Mouse (Mus musculus) small intestine, adult 2 months (tissue): ENCODE measurements around the gene Hyal1. TPM values are rescaled to one million over a fixed set of nuclear protein-coding genes. Genes with fewer than 3 reads are reported as not detected.

Experiments used
- H3K27ac ChIP-seq: fragments of 200-500 bp; 2 replicates; pipeline ENCODE4 v1.5.1; 2012; ENCODE audit warnings: low read depth, low read length, control low read depth, inconsistent platforms; ENCODE audit not compliant: insufficient read depth
- H3K27me3 ChIP-seq: fragments of 200-500 bp; 2 replicates; pipeline ENCODE4 v1.6.1; 2012; ENCODE audit warnings: mild to moderate bottlenecking, moderate library complexity, low read length, inconsistent platforms; ENCODE audit not compliant: control insufficient read depth, insufficient read depth
- H3K36me3 ChIP-seq: fragments of 200-500 bp; 2 replicates; pipeline ENCODE4 v1.6.1; 2012; ENCODE audit warnings: mild to moderate bottlenecking, low read length, control low read depth, inconsistent platforms; ENCODE audit not compliant: control insufficient read depth, insufficient read depth
- H3K4me1 ChIP-seq: fragments of 200-500 bp; 2 replicates; pipeline ENCODE4 v1.6.1; 2012; ENCODE audit warnings: low read length, inconsistent platforms, mixed read lengths; ENCODE audit not compliant: control insufficient read depth, insufficient read depth, insufficient read length
- H3K4me3 ChIP-seq: fragments of 200-500 bp; 2 replicates; pipeline ENCODE4 v1.5.1; 2012; ENCODE audit warnings: low read depth, mild to moderate bottlenecking, control low read depth, inconsistent platforms, low read length, moderate library complexity
- CTCF ChIP-seq: fragments of 200-500 bp; IDR thresholded peaks from 2 replicates; pipeline ENCODE4 v1.5.1; 2012; ENCODE audit warnings: low read depth, mild to moderate bottlenecking, control low read depth, inconsistent platforms, low read length, moderate library complexity, mixed read lengths; ENCODE audit not compliant: insufficient replicate concordance, insufficient read length; ENCODE audit errors: extremely low read depth
- POLR2A ChIP-seq: fragments of 200-500 bp; IDR thresholded peaks from 2 replicates; pipeline ENCODE4 v1.6.1; 2012; ENCODE audit warnings: low read depth, mild to moderate bottlenecking, control low read depth, inconsistent platforms, low read length, moderate library complexity
- WGBS: fragments of 180-500 bp; shearing (Covaris S2); methylation state at CpG from one replicate; pipeline ENCODE4 v1.1.7; 2018; 5-methylcytosine and 5-hydroxymethylcytosine counted together
- polyA plus RNA-seq: library from polyadenylated mRNA; depleted of rRNA; stranded (reverse); fragments of >200 nt; gene quantifications from 2 replicates; pipeline ENCODE4 v1.2.3, GENCODE M21; 2012; rRNA removed

Hyal1 gene
- 2.3 and 2.6 TPM in 2 replicates for polyA plus RNA-seq

GRCm38 (mm10) chr9:107576357-107577107 is at the start of gene Hyal1:
TSS of gene Hyal1 (plus strand) at chr9:107576927.
- TF ChIP-seq POLR2A: peak; percentile 46; the same call in 1 of the 2 replicates
- no peak for TF ChIP-seq CTCF
- H3K36me3 ChIP-seq: peaks cover 13% of the 10 kb centered on the region
- H3K27ac ChIP-seq: peak within 1 kb of the TSS; percentile 89
- WGBS: 11% methylated on average over 16 of the region's 16 CpGs
- H3K27me3 ChIP-seq: no peaks in the 10 kb centered on the region
- H3K4me1 ChIP-seq: peaks cover 30% of the 10 kb centered on the region
- H3K4me3 ChIP-seq: peak within 1 kb of the TSS; percentile 56

- 0 out of 2 replicates have a peak, but pooled peaks have one; percentile 21 for TF ChIP-seq CTCF
- TF ChIP-seq POLR2A: peak; percentile 56; the same call in 1 of the 2 replicates
- no peaks in the 10 kb centered on the region for H3K27me3 ChIP-seq
- H3K4me3 ChIP-seq: peak within 1 kb of the TSS; percentile 77
- under 1% methylated on average over 48 of the region's 48 CpGs for WGBS
- H3K36me3 ChIP-seq: peaks cover 14% of the 10 kb centered on the region
- peaks cover 15% of the 10 kb centered on the region; the same call in 1 of the 2 replicates for H3K4me1 ChIP-seq
- peak within 1 kb of the TSS; percentile 74 for H3K27ac ChIP-seq
These were observed 42.8 kb upstream of the Hyal1 start, which contains the start of gene Tmem115 for GRCm38 (mm10) chr9:107533791-107534407. TSS of gene Tmem115 (plus strand) at chr9:107533945.

- no peaks in the 10 kb centered on the region for H3K27me3 ChIP-seq
- TF ChIP-seq POLR2A: no peak
- TF ChIP-seq CTCF: no peak
- peaks cover 15% of the 10 kb centered on the region; the same call in 1 of the 2 replicates for H3K4me1 ChIP-seq
- WGBS: under 1% methylated on average over 40 of the region's 40 CpGs
- peak overlapping the region; percentile 77 for H3K4me3 ChIP-seq
- H3K36me3 ChIP-seq: peaks cover 20% of the 10 kb centered on the region
- peak overlapping the region; percentile 74 for H3K27ac ChIP-seq
These were observed 42.1 kb upstream of the Hyal1 start for GRCm38 (mm10) chr9:107534408-107535202.

GRCm38 (mm10) chr9:107538231-107538630 is 38.5 kb upstream of the Hyal1 start:
- Histone ChIP-seq H3K27ac (no peak overlapping the region), H3K27me3 (no peaks in the 10 kb centered on the region), H3K4me1 (peaks cover 19% of the 10 kb centered on the region), H3K36me3 (peaks cover 24% of the 10 kb centered on the region), H3K4me3 (no peak overlapping the region)
- TF ChIP-seq CTCF (no peak), POLR2A (no peak)
- 89% methylated on average over 7 of the region's 7 CpGs for WGBS

GRCm38 (mm10) chr9:107538711-107539110 is 38.0 kb upstream of the Hyal1 start:
- H3K27me3 ChIP-seq: no peaks in the 10 kb centered on the region
- WGBS: 88% methylated on average over 3 of the region's 3 CpGs
- no peak overlapping the region for H3K4me3 ChIP-seq
- no peak overlapping the region for H3K27ac ChIP-seq
- TF ChIP-seq POLR2A (no peak), CTCF (no peak)
- peaks cover 15% of the 10 kb centered on the region for H3K4me1 ChIP-seq
- H3K36me3 ChIP-seq: peaks cover 24% of the 10 kb centered on the region

- Histone ChIP-seq H3K4me3 (no peak overlapping the region), H3K4me1 (peaks cover 15% of the 10 kb centered on the region), H3K36me3 (peaks cover 31% of the 10 kb centered on the region), H3K27me3 (no peaks in the 10 kb centered on the region), H3K27ac (no peak overlapping the region)
- TF ChIP-seq POLR2A (no peak), CTCF (no peak)
- WGBS: 93% methylated on average over 8 of the region's 8 CpGs
These were observed 36.8 kb upstream of the Hyal1 start for GRCm38 (mm10) chr9:107539940-107540339.

- H3K36me3 ChIP-seq: peaks cover 31% of the 10 kb centered on the region
- no peak for TF ChIP-seq POLR2A
- no peak for TF ChIP-seq CTCF
- H3K27me3 ChIP-seq: no peaks in the 10 kb centered on the region
- no peak overlapping the region for H3K4me3 ChIP-seq
- H3K27ac ChIP-seq: no peak overlapping the region
- H3K4me1 ChIP-seq: peaks cover 15% of the 10 kb centered on the region
- 68% methylated on average over 4 of the region's 4 CpGs for WGBS
These were observed 36.3 kb upstream of the Hyal1 start for GRCm38 (mm10) chr9:107540420-107540819.
